Mouse (Mus musculus): ENCODE measurements at regions not wholly inside any gene's neighbourhood (a gene's known extent, or its start where the extent isn't known, plus 50 kb on each side); places are given as distances from the start of the nearest gene placed in this dataset.

- in situ Hi-C loops (cut with MboI; ENCODE audit: unreplicated experiment in 2 of 2) = loop anchor here in 1 of 2 experiments (25.0 kb wide), 1 partner anchor 880 kb away; no protein-coding TSS in a partner anchor
Observed at GRCm38 (mm10) chr12:4542191-4542590, 50.2 kb upstream of the Itsn2 start.

- in situ Hi-C loops (cut with MboI; ENCODE audit: unreplicated experiment in 2 of 2) = loop anchor here in 1 of 2 experiments (25.0 kb wide), 1 partner anchor 872 kb away; no protein-coding TSS in a partner anchor
Observed at GRCm38 (mm10) chr12:4534252-4534651, 57.3 kb upstream of the Ncoa1 start.

DNA sequence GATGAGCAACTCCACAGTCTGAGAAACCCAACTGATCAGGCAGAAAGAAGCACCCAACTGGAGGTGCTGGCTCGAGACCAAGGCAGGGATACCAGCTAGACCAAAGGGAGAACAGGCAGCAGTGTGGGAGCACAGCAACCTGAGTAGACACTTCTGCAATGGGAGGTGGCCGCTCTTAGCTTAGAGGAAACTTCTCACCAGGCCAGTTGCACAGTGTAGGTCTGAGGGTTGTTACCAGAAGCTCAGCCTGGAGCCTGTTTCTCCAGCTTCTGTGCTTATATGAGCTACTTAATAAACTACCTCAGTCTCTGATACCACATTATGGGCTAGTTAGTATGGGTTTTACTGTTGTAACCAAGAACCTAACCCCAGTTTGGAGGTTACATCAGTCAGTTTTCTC, 56.7 kb upstream of the Ncoa1 start:
- in situ Hi-C loops (cut with MboI; ENCODE audit: unreplicated experiment in 2 of 2) = loop anchor here in 1 of 2 experiments (25.0 kb wide), 1 partner anchor 871 kb away; no protein-coding TSS in a partner anchor

GRCm38 (mm10) chr12:4532707-4533106, 55.7 kb upstream of the Ncoa1 start:
- in situ Hi-C loops (cut with MboI; ENCODE audit: unreplicated experiment in 2 of 2) = loop anchor here in 1 of 2 experiments (25.0 kb wide), 1 partner anchor 870 kb away; no protein-coding TSS in a partner anchor

- in situ Hi-C loops (cut with MboI; ENCODE audit: unreplicated experiment in 2 of 2) = loop anchor here in 1 of 2 experiments (25.0 kb wide), 1 partner anchor 865 kb away; no protein-coding TSS in a partner anchor
Observed at GRCm38 (mm10) chr12:4527027-4527426, 50.0 kb upstream of the Ncoa1 start.

Data from v-Abl transformed pro-B cells (cell line).